Mouse (Mus musculus) lung, postnatal 36 days (tissue): Measurements from ENCODE around the gene Dgat2l6.

Experiments
- DNase-seq: peaks from one replicate; pipeline ENCODE4 v3.0.0; 2022; ENCODE audit warnings: mixed read lengths

The Dgat2l6 gene

DNA sequence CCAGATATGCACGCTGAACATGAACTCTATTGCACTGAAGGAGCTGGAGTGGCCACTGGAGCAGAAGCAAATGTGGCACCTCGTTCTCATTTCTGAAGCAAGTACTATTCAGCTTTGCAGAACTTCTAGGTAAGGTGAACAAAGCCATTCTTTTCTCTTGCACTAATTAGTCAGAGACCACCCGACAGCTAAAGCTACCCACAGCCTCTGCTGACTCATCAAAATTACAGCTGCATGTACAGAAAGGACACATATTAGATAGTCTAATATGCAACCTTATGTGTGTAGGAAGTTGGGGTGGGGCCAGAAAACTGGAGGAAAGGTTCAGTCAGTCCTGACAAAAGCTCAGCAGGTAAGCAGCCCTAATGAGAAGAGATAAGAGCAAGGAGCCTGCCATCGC is at the start of gene Dgat2l6:
Gene Dgat2l6 (plus strand): TSS at position 368 of the 400 bp plus-strand sequence.
- no peak for DNase-seq

DNA sequence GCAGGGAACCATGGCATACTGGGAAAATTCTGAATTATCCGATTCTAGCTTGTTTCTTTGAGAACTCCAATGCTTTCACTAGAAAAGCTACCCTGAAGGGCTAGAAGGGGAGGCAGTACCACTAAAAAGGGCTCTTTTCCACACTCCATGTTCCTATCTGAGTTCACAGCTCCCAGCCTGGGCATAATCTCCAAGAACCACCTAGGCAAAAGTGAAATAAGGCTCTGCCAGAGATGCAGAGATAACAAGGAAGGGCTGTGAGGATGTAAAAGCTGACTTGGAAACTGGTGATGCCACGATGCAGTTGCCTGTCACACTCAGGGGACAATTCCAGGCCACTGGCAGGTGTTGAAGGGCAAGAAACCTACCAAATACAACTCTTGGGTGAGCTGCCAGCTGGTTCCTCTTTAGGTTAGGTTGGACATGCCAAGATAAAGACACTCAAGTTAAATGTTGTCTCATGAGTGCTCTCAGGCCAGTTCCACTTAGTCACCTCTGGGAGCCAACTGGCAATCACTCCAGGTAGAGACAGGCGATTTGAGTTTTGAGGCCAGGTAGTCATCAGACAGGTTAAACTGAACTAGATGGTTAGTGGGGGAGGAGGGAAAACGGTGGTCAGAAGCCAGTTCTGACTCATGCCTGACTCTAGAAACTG is 48.9 kb upstream of the Dgat2l6 start:
- peak; percentile 46 for DNase-seq

DNA sequence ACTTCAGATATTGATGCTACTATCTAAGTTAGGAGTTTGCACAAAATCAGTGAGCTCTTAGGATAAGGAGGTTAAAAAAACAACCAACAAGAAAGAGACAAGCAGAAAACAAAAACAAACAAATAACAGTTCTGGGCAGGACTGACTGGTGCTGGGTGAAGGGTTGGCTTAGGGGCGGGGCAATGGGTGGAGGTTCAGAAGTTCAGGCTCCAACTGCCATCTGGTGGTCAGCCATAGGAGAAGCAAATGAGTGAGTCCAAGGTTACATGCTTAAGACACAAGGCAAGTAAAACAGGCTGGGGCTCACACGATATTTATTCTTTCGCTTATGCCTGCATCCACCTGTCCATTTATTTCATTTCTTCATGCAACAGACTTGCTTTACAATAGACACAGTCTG is 44.3 kb upstream of the Dgat2l6 start:
- peak; percentile 84 for DNase-seq

DNA sequence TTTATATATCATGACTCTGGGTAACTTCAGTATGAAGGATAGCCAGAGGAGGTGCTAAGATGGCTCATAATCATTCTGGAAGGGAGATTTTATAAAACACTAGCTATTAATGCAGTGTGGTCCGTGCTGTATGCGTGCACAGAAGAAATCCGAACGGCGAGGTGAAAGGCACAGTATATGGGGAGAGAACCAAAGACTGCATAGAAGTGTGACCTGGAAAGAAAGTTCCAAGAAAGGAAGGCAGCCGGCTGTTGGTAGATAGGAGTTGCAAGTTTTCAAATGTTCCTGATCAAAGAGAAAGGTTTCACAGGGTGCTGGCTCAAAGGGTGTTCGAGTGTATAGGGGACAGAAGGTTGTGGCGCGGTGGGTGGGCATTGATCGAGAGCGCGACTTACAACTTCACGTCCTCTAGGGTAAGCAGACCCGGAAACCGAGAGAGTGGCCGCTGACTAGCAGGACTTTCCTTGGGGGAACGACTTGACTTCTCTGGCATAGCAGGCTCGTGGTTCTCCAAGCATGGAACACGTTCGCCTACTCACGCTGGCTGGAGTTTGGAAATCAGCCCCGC is 31.1 kb upstream of the Dgat2l6 start:
- no peak for DNase-seq

DNA sequence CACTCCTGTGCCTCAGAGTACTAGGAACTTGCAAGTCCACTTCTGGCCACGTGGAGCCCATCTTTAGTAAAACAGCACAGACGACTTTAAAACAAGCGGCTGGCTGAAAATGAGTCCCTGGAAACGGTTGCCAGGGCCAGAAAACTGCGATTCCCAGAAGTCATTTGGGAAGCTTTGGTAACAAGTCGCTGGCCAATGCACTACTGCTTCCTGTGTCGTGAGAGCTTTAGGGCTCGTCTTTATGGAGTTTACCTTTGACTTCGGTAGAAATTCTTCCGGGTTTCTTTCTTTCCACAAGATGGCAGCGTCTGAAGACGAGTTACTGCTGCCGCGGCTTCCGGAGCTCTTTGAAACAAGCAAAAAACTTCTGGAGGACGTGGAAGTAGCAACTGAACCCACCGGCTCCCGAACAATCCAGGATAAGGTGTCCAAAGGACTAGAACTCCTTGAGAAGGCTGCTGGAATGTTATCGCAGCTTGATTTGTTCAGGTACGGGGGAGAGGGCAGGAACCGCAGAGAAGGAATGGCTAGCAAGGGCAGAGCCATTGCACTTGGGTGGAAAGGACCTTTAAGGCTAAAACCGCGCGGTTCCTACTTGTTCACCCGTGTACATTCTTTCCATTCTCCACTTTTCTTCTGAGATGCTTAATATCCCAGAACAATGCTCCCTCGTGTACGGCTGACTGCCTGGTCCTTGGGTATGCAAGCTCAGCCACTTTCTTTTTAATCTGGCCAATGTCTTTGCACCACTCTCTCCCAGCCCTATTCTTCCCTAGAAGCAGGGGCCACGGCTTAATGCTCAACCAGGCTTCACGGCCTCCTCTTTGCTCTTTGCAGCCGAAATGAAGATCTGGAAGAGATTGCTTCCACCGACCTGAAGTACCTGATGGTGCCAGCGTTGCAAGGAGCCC is 30.3 kb upstream of the Dgat2l6 start, which contains the start of gene Igbp1:
Gene Igbp1 (plus strand): TSS at position 224 of the 911 bp plus-strand sequence.
- DNase-seq = peak; percentile 92

DNA sequence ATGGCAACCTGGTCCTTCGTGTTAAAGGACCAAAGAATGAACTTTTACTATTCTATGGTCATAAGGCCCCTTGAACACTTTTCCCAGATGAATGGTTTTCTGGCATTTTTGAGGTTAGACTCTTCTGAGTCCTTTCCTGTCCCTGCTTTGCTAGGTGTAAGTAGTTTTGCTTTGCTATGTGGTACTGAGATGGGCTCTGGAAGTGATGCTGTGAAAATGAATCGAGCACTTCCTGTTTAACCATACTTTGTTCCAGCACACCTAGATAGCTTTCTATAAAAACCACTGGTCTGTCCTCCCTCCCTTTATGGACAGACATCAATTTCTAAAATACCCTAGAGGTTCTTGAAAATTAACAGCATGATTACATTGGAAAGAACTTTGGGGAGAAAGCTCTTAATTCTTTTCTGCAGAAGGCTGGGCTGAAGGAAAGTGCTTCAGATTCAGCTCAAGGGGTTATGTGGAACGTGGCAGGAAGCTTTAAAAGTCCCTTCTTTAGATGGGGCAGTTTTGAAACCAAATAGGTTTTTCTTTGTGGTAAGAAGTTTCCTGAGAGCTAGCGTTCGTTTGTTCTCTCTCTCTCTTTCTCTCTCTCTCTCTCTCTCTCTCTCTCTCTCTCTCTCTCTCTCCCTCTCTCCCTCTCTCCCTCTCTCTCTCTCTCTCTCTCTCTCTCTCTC is 20.3 kb upstream of the Dgat2l6 start:
- no peak for DNase-seq

DNA sequence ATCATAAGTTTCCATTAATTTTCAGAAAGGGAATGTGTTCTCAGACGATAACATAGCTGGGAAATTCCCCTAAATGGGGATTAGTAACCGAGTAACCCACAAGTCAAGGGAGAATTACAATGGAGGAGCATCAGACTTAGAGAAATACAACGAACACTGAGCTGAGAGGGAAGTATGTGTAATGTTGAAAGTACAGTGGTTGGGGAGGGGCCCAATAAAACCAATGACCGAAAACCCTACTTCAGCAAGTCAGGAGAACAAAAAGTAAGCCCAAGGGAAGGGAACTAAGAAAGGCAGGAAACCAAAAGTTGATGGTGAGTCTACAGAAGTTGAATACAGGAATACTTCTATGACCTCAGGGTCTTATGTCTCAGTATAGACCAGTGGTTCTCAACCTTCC is 16.5 kb upstream of the Dgat2l6 start:
- DNase-seq = no peak

DNA sequence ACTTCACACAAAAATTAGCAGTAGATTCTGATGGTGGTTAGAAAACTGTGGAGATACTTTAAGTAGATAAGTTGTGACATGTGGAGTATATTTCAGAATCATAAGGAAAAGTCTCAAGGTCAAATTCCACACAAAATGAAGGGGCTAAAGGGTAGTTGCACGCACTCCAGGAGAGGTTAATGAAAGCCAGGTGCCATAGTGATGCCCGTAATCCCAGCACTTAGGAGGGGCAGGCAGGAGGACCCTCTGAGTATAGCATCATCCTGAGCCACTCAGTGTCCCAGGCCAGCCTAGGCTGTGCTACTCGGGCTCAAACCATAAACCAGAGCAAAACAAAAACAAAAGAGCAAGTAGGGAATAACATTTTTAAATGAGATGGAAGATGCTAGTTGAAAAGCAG is 14.7 kb upstream of the Dgat2l6 start:
- DNase-seq = no peak

DNA sequence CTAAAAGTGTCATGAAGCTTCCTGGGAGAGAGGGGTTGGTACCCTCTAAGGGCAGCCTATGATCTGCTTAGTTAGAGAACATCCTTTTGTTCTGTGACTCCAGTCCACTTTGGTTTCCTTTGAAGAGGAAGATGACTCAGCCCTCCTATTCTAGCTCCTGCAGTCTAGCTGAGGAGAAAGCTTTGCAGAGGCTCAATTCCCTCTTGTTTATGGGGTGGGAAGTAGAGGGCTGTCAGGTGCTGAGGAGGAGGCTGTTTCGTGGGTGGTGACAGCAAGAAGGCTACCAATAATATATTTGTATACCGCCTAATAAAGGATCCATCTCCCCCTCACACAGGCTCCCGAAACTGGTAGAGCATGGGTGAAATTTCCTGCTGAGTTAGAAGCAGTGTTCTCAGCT is 8.0 kb upstream of the Dgat2l6 start:
- DNase-seq = no peak

DNA sequence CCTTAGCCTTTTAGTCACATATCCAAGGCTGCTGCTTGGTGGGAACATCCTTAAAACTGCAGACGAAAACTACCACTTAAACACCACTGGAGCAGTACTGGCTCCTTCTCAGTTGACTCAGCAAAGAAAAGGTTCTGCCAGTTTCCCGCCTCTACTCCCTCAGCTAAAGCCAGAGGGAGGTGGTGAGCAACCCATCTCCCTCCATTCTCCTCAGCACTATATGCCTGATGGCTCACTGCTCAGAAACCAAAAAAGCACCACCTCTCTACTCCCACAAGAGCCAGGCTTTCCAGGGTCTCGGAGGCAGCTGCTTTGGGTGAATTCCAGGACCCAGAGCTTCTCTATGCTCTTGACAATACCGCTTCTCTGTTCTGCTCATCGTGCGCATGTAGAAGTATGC is 7.0 kb upstream of the Dgat2l6 start:
- no peak for DNase-seq

DNA sequence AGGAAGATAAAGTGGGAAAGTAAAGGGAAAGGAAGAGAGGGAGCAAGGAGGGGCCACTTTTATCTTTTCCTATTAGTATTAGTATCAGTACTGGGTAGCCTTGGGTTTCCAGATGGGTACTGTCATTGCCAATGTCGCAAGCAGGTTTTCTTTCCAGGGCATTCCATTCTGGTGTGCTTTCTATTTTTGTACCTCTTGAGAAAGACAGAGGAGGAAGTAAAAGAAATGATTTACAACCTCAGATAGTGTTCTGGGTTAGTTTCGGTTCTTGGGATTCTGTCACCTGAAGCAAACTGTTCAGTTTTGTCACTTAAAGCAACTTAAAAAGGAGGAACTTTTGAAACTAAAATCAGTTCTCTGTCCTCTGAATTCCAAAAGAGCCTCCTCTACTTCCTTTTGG is 6.1 kb upstream of the Dgat2l6 start:
- DNase-seq = peak; percentile 44

DNA sequence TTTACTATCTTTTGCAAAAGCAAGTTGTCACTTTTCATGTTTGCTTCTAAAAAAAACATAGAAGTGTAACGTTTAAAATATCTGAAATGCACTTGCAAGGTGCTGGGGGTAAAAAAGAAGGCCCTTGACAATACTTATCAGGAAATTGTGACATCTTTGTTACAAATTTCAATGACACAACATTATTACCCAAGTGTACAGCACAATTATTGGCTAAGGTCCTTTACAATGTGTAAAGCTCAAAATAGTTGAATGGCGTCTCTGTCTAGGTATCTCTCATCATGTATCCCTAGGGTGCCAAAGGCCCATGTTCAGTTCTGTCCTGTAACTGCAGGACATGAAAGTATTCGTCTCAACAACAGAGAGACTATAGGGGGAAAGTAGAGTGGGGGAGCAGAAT is 31.4 kb downstream of the Dgat2l6 start:
- no peak for DNase-seq

DNA sequence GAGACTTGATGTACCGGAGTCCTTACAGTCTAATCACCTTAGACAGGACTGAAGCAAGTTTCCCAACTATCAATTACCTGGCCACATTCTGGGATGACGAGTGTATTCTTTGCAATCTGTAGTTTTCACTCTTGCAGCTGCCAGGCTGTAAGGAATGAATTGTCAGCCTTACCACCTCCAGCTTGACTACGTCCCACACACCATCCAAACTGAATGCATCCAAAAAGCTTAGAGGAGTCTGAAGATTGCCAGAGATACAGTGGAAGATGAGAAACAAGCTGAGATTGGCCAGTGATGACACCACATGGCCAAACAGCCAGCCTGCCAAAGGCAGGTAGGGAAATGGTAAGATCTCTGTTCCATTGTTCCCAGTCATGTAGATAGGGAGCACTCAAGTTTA is 41.1 kb downstream of the Dgat2l6 start:
- DNase-seq = no peak

DNA sequence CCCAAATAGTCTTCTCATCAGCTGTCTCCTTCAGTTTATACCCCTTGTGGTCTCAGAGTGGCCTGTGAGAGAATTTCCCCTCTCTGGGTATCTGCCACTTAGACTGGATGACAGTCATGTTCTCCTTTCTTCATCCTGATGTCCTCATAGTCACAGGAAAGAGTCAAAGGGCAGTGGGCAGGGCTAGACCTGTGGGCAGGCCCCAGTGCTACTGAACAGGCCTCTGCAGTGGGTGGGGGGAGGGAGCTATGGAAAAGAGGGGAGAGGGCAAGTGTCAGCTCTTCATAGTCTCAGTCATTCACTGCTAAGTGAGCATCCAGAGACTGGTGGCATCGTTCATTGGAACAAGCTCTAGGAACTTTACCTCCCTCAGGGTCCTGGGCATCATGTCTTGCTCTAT is 47.3 kb downstream of the Dgat2l6 start, which contains the start of gene Awat1:
Gene Awat1 (plus strand): TSS at position 301 of the 400 bp plus-strand sequence.
- DNase-seq = no peak

DNA sequence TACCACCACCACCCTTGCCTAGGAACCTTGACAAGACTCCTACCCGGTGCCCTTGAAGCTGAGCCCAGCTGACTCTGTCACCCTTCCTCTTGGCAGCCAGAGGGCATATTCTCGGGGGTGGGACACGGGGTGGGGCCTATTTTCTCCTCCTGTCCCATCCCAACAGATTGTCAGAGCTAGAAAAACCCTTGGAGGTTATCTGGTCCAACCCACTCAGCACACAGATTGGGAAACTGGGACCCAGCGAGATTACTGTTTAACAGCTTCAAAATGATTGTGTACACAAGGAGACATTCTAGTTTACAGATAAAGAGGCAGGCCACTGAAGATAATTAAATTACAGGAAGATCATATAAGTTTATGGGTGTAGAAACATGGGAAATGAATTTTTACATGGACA is 70.2 kb downstream of the Dgat2l6 start, which contains the start of gene P2ry4:
Gene P2ry4 (minus strand): TSS at position 79 of the 400 bp plus-strand sequence.
- no peak for DNase-seq
